Mouse (Mus musculus): ENCODE measurements around the gene Tmem129.

DNA sequence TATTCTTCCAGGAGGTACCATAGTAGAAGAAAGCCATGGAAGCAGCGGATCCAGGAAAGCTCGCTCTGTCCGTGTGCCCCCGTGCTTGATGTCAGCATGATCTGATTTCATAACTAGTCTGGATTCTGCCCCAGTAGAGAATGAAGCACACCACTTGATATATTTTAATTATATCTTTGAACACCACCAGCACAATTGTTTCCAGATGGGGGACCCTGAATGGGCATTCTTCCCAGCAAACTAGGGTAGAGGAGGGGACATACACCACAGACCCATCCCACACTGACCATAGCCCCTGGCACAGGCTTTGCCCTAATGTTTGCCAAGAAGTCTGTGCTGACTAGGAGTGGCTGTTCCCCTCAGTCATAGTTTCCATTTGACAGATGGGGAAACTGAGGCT is 26.7 kb upstream of the Tmem129 start:
- TF ChIP-seq GATA1 (IDR thresholded peaks at IDR 0.05; ENCODE audit: borderline replicate concordance, low read length) (no peak), FLI1 (IDR thresholded peaks at IDR 0.05; ENCODE audit: low read length) (no peak)

Data from megakaryocyte, embryonic 14.5 days (primary cell).